Mouse (Mus musculus): ENCODE measurements at regions not wholly inside any gene's neighbourhood (a gene's known extent, or its start where the extent isn't known, plus 50 kb on each side); places are given as distances from the start of the nearest gene placed in this dataset.
A peak's percentile ranks its signal among the peaks of the same experiment; 100 is the strongest.

- no peak for DNase-seq
Observed at GRCm38 (mm10) chr3:115655020-115655419, 59.9 kb downstream of the S1pr1 start.

DNA sequence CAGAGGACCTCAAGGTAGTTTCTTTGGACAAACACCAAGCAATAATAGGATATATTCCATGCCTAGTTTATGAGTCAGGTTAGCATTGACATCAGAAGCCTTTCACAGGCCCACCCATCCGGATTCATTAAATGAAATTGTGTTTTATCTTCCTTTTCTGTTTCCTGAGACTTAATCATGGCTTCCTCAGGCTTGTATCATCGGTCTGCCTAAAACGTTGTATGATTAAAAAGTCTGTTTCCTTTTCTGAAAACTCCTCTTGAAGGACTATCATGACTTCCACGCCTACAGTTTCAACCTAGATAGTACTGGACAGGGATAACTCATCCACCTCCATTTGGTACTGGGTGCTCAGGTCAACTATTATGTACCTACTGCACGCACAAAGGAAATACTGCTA, 62.6 kb downstream of the S1pr1 start:
- DNase-seq, result no peak

DNA sequence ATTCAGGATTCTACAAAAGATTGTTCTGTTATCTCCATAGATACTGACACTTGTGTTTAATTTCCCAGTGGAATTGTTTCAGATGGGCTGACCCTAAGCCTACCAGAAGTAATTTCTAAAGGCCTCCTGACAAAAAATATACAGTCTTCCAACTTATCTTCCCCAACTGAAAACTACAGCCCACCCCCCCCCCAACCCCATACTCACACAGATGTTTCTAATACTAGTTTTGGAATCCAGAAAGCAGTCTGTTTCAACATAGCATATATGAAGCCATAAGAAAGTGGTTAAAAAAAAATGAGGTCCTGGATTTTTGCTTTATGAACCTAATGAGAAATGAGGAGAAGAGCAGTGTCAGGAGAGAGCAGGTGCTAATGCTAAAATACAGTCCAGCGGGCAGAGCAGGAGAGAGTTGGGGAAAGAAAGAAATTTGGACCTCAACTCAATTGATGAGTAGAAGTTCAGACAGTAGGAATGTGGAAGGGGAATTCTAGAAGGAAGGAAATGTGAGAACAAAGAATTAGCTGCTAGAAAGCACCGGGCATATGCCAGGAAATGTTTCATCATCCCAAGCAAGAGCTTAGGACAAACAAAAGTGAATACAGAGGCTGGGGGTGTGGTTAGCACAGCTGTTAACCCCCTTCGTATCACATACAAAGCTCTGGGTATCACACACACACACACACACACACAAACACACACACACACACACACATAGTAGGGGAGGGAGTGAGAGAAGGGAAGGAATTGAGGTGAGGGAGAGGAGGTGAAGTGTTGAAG, 65.3 kb downstream of the S1pr1 start:
- no peak for DNase-seq

GRCm38 (mm10) chr3:115646993-115647392, 67.9 kb downstream of the S1pr1 start:
- DNase-seq, result no peak

GRCm38 (mm10) chr3:115644307-115644706, 70.6 kb downstream of the S1pr1 start:
- no peak for DNase-seq

DNA sequence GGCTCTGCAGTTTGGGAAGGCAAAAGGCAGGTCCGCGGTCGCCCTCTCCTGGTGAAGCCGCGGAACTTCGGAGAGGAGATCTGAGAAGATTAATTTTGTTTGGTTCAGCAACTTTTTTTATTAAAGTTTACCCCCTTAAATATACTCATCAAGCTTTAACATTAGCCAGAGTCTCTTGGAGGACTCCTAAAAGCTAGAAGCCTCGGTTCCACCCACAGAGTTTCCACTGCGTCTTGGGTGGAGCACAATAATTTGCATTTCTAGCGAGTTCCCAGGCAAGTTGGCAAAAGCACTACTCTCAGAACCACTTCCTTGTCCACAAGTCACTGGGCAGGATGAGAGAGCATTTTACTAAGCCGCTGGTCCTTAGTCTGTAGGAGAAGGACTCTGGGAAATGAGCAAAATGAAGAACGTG, 72.0 kb downstream of the S1pr1 start:
- DNase-seq, result peak; percentile 79 to 82

- DNase-seq, result peak; percentile 35 to 49
Observed at GRCm38 (mm10) chr3:115642001-115642845, 72.6 kb downstream of the S1pr1 start.

DNA sequence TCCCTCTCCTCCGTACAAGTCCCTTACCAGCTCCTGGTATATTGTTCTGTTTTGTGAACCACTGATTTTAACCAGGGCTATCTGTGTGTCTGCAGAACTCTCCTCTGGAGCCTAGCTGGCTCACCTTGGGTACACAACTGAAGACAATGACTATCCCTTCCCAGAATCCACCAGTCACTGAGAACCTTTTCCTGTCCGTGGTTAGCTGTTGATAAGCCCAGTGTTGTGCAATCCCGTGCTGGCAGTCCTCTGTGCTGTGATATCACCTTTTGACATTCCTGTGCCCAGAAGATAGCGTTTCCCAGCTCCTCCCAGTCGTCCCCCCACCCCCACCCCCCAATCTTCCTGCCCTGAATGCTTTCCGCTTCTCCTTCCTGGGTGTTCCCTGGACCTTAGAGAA, 73.5 kb downstream of the S1pr1 start:
- DNase-seq, result no peak

- DNase-seq, result no peak
Observed at GRCm38 (mm10) chr3:115635487-115635886, 79.4 kb downstream of the S1pr1 start.

GRCm38 (mm10) chr3:115635081-115635480, 79.8 kb downstream of the S1pr1 start:
- DNase-seq, result no peak

- no peak for DNase-seq
Observed at GRCm38 (mm10) chr3:115632417-115632743, 82.5 kb downstream of the S1pr1 start.

- no peak for DNase-seq
Observed at GRCm38 (mm10) chr3:115631573-115632416, 83.1 kb downstream of the S1pr1 start.

DNA sequence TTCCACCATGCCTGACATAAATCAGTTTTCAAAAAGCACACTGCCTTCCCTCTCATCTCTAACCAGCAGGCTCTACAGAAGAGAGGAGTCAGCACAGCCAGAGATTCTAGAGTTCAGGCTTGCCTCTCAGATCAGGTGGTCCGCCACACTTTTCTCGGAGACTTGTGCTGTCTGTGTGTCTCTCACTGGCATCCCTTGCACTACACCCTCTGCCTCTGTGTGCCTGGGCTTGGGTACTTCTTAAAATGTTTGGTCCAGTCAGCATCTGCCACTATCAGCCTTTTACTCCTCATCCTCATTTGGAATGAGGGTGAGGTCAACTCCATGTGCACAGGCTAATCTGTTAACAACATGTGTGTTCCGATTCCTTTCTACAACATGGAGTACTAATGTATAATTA, 92.0 kb downstream of the S1pr1 start:
- no peak for DNase-seq

- no peak for DNase-seq
Observed at GRCm38 (mm10) chr3:115622300-115622699, 92.6 kb downstream of the S1pr1 start.

DNA sequence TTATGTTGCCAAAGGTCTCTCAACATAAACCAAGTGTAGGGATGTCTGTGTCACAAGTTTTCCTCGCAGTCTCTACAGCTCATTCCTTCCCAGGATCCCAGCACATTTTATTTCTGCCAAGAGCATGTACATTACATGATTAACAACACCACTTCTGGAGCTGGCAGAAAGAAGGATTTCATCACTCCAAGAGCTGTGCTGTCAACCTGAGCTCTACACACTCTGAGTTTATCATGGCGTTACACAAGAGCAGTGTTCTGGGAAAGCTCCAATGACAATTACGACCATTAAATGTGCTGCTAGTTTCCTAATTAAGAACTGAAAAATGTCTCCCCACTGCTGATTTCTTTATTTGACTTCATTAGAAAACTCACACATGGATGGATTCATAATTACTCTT, 94.9 kb downstream of the S1pr1 start:
- DNase-seq, result no peak

DNA sequence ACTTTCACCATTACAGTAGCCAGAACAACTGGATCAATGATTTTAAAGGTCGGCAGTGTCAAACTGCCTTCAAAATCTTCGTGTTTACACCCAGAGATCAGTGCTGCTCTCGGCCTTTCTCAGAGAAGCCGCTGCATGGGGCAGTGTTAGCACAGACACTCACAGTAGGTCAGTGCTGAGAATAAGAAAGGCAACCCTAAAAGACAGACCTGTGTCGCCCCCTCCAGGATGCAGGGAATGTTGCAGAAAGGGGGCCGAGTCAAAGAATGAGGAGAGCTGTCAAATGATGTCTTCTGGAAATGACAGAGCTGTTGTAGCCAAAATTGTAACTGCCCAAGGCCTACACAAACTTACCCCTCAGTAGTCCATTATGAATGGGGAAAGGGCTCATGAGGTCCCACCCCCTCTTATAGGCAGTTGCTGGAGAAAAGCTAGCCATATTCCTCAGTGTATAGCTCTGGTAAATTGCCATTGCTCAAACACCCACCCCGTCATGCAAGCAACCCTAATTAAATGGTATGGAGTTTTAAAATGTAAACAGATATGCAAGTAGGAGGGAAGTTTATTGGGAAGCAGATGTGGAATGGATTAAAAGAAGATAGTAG, 98.8 kb downstream of the S1pr1 start:
- DNase-seq, result peak; percentile 14 to 16

DNA sequence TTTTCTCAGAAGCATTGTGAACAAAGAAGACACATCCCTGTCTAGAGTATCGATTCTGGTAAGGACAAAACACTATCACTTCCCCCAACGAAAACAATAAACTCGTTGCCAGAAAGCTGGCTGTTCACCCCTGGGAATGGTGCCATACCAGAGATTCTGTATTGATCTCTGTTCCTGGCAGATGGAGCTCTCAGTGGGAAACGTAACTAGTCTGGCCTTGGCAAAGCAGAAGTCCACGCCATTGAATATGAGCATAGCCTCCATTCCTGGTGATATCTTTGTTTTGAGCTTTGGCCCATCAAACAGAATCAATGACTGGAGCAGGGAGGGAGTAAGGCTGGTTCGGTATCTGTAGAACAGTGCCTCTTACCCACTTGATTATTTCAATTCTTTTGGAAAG, 102.0 kb downstream of the S1pr1 start:
- DNase-seq, result no peak

GRCm38 (mm10) chr3:115608087-115608486, 106.8 kb downstream of the S1pr1 start:
- no peak for DNase-seq

GRCm38 (mm10) chr3:115604734-115605279, 110.1 kb downstream of the S1pr1 start:
- no peak for DNase-seq

- DNase-seq, result no peak
Observed at GRCm38 (mm10) chr3:115604267-115604666, 110.6 kb downstream of the S1pr1 start.

- DNase-seq, result no peak
Observed at GRCm38 (mm10) chr3:115603803-115604202, 111.1 kb downstream of the S1pr1 start.

DNA sequence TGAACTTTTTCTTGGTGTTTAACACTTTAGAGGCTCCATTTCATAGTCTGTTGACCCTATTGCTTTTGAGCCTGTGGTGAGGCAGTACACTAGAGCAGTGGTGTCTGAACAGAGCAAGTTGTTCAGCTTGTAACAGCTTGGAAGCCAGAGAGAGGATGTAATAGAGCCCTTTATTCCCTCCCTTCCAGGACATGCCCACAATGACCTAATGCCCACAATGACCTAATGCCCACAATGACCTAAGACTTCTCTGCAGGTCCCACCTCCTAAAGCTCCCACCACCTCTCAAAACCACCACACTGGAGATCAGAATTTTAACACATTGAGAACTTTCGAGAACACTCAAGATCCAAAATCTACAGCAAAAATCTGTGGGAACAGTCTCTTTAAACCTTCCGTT, 115.6 kb downstream of the S1pr1 start:
- DNase-seq, result no peak

- DNase-seq, result peak; percentile 69 to 78
Observed at GRCm38 (mm10) chr3:115596523-115596922, 118.3 kb downstream of the S1pr1 start.

All from thymus, postnatal 36 days (tissue).